Mouse (Mus musculus) embryo, embryonic 9.5 days (tissue): ENCODE results near the gene Rasgrp4.
"Not testable (repeated sequence)": the region's sequence is repeated elsewhere in the genome, so short reads cannot be mapped to it uniquely, and the experiment has no call there.

Experiments
- DNase-seq: peaks from one replicate; pipeline ENCODE4 v3.0.0-alpha.2; 2017; ENCODE audit errors: extremely low spot score

The Rasgrp4 gene

DNA sequence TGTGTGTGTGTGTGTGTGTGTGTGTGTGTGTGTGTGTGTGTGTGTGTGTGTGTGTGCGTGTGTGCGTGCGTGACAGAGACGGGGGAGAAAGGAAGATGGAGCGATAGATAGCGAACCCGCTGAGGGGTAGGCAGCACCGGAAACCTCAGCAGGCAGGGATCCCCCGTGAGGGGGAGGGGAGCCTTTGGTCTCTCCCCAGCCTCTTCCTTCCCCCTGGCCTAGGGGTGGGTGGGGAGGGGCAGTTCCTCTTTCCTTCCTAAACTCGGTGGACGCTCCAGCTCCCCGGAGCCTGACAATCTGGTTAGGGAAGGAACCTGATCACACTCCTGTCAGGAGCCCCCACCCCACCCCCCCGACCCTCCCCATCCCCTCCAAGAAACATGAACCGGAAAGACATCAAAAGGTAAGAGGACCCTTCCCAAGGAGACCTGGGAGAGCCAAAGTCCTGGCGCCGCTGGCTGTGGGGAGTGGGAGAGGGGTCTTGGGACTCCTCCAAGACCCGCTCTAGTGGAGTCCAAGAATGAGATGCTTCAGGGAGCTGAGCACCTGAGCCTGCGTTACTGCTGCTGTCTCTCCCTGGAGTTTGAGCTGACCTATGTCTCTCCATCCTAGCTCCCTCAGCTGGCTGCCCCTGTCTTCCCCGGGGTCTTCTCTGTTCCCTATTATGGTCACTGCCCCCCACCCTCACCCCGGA lies at the start of gene Rasgrp4:
TSS of gene Rasgrp4 (plus strand) at position 159 of the 694 bp plus-strand sequence.
- DNase-seq = peak; percentile 39

DNA sequence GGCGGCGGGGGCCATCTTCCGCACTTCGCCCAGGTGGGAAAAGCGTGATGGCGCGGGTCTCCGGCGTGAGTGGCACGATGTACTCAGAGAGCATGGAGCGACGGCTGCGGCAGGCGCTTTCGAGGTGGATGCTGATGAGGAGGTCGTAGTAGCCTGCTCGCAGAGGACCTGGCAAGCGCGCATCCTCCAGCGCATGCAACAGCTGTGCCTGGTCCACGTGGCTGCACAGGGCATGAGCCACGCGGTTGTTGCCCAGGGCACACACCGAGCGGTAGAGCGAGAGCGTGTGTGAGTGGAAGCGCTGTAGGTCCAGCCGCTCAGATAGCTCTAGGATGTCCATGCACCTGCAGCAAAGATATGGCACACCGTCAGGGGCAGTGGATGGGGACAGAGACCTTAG lies 48.7 kb upstream of the Rasgrp4 start:
- no peak for DNase-seq

DNA sequence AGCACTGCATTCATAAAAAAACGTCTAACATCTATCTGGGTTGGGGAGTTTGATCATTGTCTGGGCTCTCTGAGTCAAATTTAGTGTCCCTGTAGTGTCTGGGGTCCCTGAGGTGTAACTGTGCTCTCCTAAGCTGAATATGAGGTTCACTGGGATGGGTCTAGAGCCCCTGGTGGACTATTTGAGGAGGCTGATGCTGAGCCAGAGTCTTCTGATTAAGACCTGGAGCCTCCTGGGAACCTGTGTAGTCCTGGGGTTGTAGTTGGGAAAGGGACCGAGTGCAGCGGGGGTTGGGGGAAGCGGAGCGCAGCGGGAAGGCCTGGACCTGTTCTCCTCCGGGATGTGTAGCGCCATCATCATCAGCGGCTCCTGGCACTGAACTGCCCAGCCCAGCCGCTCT lies 47.7 kb upstream of the Rasgrp4 start:
- no peak for DNase-seq

DNA sequence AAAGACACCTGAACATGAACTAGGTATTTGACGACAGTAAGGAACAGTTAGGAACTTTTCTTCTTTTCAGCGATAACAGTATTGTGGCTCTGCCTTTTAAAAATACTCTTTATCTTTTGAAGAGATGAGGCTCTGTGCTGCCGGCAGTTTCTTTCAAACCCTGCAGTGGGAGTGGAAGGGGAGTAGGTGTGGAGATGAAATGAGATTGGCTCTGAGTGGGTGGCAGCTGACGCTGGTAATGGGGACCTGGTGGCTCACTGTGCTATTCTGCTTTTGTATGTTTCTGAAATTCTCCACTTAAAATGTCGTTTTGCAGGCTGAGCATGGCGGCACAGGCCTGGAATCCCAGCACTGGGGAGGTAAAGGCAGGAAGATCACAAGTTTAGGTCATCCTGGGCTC lies 45.8 kb upstream of the Rasgrp4 start:
- no peak for DNase-seq

DNA sequence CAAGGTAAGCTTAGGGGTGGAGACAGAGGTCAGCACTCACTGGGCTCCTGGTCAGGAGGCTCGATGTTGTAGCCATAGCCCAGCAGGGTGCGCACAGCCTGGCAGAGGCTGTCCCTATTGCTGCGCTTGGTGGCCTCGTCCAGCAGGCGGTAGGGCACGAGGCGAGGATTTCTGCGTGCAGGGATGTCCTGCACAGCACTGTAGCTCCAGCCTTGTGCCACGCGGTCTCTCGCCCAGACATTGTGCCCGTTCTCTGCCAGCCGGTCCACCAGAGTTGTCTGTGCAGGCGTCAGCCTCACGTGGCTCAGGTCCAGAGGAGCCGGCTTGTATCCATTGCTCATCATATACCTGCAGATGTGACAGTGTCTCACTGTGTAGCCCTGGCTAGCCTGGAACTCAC lies 37.5 kb upstream of the Rasgrp4 start:
- no peak for DNase-seq

DNA sequence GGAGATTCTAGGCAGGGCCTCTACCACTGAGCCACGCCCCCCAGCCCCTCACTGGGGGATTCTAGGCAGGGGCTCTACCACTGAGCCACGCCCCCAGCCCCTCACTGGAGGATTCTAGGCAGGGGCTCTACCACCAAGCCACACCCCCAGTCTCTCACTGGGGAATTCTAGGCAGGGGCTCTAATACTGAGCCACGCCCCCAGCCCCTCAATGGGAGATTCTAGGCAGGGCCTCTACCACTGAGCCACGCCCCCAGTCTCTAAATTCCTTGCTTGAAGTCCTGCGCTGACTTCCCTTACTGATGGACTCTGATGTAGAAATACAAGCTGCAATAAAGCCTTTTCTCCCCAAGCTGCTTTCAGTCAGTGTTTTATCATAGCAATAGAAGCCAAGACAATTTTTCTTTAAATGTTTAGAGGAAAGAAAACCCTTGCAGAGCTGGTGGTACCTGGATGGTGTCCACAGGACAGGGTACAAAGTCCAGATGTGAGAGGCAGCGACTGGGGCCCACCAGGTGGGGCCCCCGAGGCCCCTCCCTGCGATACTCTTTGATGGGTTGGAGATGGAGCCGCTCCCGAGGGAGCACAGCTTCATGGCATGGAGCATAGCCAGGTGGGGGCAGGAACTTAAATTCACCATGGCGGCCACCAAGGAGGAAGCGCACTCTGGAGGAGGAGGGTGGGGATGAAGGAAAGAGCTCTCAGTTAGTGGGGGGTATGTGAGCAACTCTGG lies 33.2 kb upstream of the Rasgrp4 start:
- no peak for DNase-seq

DNA sequence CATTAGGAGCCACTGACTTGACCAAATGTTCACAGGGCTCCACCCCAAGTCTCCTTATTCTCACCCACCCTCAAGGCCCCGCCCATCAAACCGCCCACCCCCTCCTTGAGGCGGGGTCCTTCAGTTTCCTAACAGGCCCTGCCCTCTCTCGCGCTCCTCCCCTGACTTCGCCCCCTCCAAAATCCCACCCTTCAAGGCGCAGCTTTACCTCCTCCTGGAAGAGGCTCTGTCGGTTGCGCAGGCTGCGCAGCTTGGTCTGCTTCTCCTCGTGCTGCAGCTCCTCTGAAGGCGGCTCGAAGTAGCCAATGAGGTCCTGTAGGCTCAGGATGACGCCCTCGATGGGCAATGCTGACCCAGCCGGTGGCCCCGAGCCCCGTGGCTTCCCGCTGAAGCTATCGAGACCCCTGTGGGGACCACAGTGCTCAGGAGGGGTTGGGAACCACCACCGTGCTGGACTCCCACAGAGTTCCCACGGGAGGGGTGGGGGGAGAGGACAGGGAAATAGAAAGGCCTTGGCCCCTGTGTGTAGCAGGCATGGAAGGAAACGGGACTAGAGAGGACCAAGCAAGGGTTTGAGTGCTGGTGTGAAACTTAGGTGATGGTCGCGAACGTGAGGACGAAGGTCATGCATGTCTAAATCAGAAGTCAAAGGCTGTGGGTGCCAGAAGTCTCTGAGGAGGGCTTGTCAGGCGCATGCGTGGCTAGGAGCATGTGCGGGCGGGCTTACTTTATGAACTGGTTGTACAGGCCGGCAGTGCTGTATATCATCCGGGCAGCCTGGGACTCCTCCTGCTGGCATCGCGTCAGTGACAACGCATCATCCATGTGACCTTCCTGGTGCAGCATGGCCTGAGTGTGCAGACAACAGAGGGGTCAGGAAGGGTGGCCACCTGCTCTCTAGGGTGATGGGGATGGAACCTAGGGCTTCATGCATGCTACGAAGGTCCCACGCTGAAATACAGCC lies 25.4 kb upstream of the Rasgrp4 start:
- peak; percentile 62 for DNase-seq

DNA sequence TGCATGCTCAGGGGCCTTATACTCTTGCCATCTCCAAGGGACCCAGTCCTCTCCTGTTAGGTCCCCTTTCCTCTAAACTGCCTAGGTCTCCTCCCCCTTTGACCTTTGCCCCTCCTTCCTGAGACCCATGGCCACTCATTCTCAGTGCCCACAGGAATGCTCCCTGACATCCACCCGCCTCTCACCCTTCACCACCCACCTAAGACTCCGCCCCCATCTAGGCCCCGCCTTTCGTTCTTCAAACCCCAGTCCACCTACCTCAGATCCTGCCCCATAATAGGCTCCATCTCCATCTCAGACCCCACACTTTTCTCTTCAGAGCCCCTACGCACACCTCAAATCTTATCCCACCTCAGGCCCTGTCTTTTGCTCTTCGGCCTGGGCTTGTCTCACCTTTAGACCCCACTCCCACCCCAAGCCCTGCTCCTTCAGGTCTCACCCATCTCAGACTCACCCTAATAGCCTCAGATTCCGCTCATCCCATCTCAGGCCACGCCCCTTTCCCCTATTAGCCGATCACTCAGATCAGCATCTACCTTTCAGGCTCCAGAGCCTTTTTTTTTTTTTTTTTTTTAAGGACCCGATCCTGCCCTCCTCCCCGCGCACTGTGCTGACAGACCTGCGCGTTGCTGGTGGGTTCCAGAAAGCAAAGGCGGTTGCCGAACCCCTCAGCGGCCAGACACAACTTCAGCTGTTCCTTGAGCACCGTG lies 16.4 kb upstream of the Rasgrp4 start:
- DNase-seq = peak; percentile 36

DNA sequence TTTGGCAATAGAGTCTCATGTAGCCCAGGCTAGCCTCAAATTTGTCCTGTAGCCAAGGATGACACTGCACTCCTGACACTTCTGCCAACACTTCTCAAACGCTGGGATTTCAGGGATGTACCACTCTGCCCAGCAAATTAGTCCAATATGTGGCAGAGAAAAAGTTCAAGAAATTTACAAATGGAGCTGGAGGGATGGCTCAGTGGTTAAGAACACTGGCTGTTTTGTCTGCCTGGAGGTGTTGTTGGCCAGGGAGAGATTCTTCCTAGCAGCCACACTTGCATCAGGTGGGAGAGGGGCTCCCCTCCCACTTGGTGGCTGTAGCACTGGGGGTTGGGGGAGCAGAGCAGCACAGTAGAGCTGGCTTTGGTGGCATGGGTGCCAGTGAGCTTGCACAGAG lies 15.1 kb upstream of the Rasgrp4 start:
- DNase-seq = no peak

DNA sequence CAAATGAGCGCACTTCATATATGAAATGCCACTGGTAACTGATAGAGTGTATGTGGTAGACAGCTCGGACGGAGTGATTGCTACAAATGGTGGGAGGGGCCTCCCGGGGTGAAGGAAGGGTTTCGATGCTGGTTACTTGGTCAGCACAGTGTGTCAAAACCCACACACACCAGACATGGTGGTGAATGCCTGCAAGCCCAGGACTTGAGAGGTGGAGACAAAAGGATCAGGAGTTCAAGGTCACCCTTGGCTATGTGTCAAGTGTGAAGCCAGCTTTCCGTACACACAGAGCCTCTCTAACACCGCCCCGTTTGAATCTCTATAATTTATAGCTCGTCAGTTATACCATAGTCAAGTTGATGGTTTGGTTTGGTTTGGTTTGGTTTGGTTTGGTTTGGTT lies 11.8 kb upstream of the Rasgrp4 start:
- no peak for DNase-seq

DNA sequence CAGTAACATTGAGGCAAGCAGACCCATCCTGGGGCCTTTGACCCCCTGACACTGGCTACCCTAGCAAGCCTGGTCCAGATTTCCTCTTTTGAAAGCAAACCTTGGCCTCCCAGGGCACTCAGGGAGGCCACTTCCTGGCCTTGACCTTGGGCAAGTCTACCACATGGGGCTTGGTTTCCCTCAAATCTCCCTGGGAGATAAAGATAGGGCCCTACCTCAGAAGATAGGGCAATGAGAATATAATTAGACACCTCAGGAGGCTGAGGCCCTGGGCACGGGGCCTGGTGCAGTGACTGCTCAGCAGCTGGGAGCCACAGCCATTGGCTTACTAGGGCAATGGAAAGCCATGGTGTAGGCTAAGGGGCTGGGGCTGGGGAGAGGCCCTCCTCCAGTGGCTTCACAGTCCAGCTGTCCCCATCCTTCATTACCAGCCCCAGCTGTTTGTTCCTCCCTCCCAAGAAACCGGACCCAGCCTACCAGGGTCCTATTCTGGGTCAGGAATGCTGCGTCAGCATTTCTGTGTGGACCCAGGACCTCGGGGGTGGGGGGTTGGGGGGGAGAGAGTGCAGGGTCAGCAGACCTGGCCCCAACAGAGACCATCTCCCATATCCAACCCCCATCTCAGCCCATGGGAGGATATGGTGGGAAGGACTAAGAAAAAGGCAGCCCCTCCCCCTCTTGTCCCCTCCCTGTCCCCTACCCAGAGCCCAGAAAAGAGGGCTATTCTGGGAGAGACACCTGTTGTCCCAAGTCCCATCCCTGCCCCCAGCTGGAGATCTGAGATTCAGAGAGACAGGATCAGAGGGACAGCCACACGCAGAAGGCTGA lies 10.9 kb upstream of the Rasgrp4 start:
- no peak for DNase-seq

DNA sequence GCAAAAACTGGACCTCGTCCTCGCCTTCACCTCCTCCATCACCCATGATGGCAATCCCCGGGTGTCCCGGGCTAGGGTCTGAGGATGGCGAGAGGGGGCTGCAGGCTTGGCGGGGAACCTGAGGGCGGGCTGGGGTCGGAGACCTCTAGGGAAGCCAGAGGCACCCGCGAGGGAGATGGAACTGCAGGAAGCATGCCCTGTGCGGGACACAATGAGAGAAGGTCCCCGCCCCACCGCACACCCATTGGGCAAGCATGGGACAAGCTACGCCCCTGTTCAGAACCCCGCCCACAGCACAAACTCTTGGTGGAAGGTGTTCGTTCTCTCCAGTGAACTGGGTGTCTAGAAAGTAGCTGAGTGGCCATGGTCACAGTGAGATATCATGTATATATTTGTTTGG lies 9.7 kb upstream of the Rasgrp4 start, which contains the start of gene Ryr1:
TSS of gene Ryr1 (minus strand) at position 210 of the 400 bp plus-strand sequence.
- peak; percentile 82 for DNase-seq

DNA sequence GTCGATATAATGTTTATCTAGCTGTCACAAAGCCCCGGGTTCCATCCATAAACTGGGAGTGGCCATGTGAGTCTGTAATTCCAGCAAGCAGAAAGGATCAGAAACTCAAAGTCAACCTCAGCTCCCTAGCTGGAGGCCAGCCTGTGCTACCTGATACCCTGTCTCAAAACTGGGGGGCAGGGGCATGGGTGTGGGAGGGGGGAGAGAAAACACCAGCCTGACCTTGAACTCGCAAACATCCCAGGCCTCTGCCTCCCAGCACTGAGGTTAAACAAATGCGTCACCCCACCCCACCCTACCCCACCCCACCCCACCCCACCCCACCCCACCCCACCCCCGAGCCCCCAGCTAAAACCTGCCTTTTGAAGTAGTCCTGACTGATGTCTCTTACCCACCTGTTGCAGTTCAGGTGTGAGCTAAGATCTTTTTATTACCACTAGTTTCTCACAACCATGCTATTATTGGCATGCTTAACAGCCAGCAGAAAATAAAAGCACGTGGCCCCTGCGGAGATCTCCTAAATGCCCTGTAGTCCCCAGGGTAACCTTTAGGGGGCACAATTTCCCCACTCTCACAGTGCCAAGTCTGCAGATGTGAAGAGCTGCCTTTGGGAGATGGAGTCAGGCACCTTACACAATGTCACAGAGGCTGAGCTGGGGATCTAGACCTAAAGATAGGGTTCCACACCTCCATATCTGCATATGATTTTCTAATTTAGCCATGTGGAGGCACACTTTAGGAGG lies 8.3 kb upstream of the Rasgrp4 start:
- DNase-seq = peak; percentile 78

DNA sequence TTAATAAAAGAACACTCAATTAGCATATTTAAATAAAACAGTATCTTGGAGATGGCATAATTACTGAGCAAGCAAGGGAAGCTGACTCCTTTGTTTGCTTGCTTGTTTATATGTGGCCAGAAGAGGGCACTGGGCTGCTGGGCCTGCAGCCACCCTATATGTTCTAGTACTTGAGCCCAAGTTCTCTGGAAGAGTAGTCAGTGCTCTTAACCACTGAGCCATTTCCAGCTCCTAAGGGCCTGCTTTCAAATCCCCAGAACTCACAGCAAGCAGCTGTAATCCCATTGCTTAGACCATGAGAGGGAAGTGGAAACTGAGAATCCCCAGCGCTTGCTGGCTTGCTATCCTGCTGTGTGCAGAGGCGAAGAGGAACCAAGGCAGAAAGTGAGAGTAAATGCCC lies 5.9 kb upstream of the Rasgrp4 start:
- DNase-seq = no peak

DNA sequence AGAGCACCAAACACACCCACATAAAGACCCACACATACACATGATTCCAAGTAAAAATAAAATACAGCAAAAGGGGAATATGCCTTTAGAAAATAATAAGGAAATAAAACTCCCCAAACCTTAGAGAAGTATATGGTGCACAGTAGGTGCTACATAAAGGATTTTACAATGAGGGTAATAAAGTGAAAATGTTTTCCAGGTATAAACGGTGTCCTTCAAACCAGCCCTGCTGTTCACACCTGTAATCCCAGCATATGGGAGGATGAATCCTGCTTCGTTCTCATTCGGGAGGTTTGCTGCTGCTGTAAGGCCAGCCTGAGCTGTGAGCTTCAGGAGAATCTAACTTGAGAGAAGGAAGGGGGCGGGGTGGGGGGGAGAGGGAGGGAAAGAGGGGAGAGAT lies 421 bp upstream of the Rasgrp4 start:
- no peak for DNase-seq

DNA sequence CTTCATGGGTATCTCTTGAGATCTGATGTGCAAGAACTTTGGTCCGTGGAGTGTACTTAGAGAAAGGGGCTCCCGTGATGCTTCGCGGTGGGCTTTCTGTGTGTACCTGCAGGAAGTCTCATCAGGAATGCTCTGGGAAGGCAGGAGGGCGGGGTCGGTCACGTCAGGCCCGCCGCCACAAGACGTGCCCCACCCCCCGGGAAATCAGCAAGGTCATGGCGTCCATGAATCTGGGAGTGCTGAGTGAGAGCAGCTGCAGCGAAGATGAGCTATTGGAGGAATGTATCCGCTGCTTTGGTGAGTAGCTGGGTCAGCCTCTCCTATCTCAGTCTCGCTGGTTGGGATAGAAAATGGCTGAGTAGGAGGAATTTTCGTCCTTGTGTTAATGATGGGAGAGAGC lies 2.8 kb downstream of the Rasgrp4 start:
- no peak for DNase-seq

DNA sequence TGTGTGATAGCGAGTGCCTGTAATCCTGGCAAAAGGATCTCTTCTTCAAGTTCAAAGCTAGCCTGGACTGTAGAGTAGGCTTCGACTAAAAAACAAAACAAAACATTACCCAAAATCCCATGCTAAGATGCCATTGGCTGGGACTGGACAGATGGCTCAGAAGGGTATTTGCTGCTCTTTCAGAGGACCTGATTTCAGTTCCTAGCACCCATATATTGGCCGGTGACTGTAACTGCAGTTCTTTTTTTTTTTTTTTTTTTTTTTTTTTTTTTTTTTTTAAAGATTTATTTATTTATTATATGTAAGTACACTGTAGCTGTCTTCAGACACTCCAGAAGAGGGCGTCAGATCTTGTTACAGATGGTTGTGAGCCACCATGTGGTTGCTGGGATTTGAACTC lies 4.6 kb downstream of the Rasgrp4 start:
- not testable (repeated sequence) for DNase-seq

DNA sequence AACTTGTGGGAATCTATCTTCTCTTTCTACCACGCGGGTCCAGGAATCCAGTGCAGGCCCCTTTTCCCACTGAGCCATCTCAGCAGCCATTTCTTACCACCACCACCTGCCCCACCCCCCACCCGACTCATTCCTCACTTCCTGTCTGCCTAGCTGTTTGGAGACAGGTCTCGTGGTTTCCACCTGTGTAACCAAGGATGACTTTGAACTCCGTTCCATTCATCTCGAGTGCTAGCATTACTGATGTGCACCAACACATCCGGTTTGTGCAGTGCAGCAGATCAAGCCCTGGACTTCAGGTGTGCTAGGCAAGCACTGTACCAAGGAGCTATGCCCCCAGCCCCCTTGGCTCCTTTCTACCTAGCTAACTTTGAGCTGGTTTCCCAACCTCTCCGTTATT lies 6.8 kb downstream of the Rasgrp4 start:
- DNase-seq = no peak

DNA sequence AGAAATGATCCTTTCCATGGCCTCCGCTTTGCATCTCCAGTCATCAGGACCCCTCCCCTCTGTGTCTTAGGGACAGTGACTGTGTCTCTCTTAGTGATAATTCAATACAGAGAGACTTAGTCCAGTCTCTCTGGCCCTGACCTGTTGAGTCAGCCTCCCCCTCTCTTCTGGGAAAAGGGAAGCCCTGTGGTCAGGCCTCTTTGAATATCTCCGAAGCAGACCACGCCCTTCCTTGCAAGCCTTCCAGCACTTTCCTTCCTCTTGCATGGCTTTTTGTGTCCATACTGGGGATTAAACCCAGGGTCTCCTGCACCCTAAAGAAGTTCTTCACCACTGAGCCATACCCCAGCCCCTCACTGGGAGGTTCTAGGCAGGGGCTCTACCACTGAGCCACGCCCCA lies 9.4 kb downstream of the Rasgrp4 start:
- no peak for DNase-seq
